Mouse (Mus musculus) ES-E14 (cell line): Measurements from ENCODE around the gene Syngap1.

Experiments
- CHD2 ChIP-seq: IDR thresholded peaks from 2 replicates; pipeline ENCODE4 v1.6.1; 2014; ENCODE audit warnings: mild to moderate bottlenecking, low read depth, low read length, inconsistent platforms
- MAFK ChIP-seq: IDR thresholded peaks from 2 replicates; pipeline ENCODE4 v1.6.1; 2014; ENCODE audit warnings: mild to moderate bottlenecking, low read depth, low read length, inconsistent platforms; ENCODE audit not compliant: insufficient read depth
- ZC3H11A ChIP-seq: IDR thresholded peaks from 2 replicates; pipeline ENCODE4 v1.6.1; 2012; ENCODE audit warnings: low read depth, mild to moderate bottlenecking, inconsistent platforms, low read length, borderline replicate concordance
- ZNF384 ChIP-seq: IDR thresholded peaks from 2 replicates; pipeline ENCODE4 v1.6.1; 2012; ENCODE audit warnings: low read depth, low read length, inconsistent platforms

- TF ChIP-seq ZNF384 (no peak), MAFK (no peak), ZC3H11A (no peak), CHD2 (no peak)
Measured at GRCm38 (mm10) chr17:26915248-26915647, 25.8 kb upstream of the Syngap1 start.
